Mouse (Mus musculus) liver, embryonic 15.5 days (tissue): Measurements from ENCODE around the gene Catsperd. TPM values are rescaled to one million over a fixed set of nuclear protein-coding genes. Genes with fewer than 3 reads are reported as not detected.

Experiments used
- ATAC-seq: fragments of 200-750 bp; cut with Nextera tagmentation; 2 replicates; pipeline ENCODE4 v1.8.0; 2017; ENCODE audit warnings: moderate number of reproducible peaks, mild to moderate bottlenecking, moderate library complexity; ENCODE audit not compliant: insufficient read depth
- H3K27ac ChIP-seq: fragments of 300-500 bp; sonication (generic); replicated peaks from 2 replicates; pipeline ENCODE4 v1.5.1; 2015; ENCODE audit warnings: mild to moderate bottlenecking, inconsistent platforms
- H3K27me3 ChIP-seq: fragments of 300-500 bp; sonication (generic); 2 replicates; pipeline ENCODE4 v1.6.1; 2015; ENCODE audit warnings: mild to moderate bottlenecking, inconsistent platforms
- H3K36me3 ChIP-seq: fragments of 300-500 bp; sonication (generic); replicated peaks from 2 replicates; pipeline ENCODE4 v1.6.1; 2015; ENCODE audit warnings: moderate library complexity, mild to moderate bottlenecking, inconsistent platforms
- H3K4me1 ChIP-seq: fragments of 300-500 bp; sonication (generic); replicated peaks from 2 replicates; pipeline ENCODE4 v1.6.1; 2015; ENCODE audit warnings: inconsistent platforms
- H3K4me2 ChIP-seq: fragments of 300-500 bp; sonication (generic); 2 replicates; pipeline ENCODE4 v1.6.1; 2015; ENCODE audit warnings: moderate library complexity, mild to moderate bottlenecking, inconsistent platforms
- H3K4me3 ChIP-seq: fragments of 300-500 bp; sonication (generic); replicated peaks from 2 replicates; pipeline ENCODE4 v1.5.1; 2015; ENCODE audit warnings: mild to moderate bottlenecking, inconsistent platforms
- H3K9ac ChIP-seq: fragments of 300-500 bp; sonication (generic); 2 replicates; pipeline ENCODE4 v1.6.1; 2015; ENCODE audit warnings: moderate library complexity, mild to moderate bottlenecking, inconsistent platforms
- H3K9me3 ChIP-seq: fragments of 300-500 bp; sonication (generic); replicated peaks from 2 replicates; pipeline ENCODE4 v1.6.1; 2016; ENCODE audit warnings: inconsistent platforms
- WGBS: fragments of 180-500 bp; shearing (Covaris S2); methylation state at CpG from one replicate; pipeline ENCODE4 v1.1.7; 2015; ENCODE audit warnings: mixed read lengths; ENCODE audit not compliant: insufficient replicate concordance; 5-methylcytosine and 5-hydroxymethylcytosine counted together
- polyA plus RNA-seq: library from polyadenylated mRNA; unstranded; fragments of >200 nt; fragmentation: Nextera tagmentation; extraction: Ambion mirVana; gene quantifications from 2 replicates; pipeline ENCODE4 v1.2.1, GENCODE M21; 2015

The Catsperd gene
- polyA plus RNA-seq, result 0.30 and 0.44 TPM in 2 replicates

DNA sequence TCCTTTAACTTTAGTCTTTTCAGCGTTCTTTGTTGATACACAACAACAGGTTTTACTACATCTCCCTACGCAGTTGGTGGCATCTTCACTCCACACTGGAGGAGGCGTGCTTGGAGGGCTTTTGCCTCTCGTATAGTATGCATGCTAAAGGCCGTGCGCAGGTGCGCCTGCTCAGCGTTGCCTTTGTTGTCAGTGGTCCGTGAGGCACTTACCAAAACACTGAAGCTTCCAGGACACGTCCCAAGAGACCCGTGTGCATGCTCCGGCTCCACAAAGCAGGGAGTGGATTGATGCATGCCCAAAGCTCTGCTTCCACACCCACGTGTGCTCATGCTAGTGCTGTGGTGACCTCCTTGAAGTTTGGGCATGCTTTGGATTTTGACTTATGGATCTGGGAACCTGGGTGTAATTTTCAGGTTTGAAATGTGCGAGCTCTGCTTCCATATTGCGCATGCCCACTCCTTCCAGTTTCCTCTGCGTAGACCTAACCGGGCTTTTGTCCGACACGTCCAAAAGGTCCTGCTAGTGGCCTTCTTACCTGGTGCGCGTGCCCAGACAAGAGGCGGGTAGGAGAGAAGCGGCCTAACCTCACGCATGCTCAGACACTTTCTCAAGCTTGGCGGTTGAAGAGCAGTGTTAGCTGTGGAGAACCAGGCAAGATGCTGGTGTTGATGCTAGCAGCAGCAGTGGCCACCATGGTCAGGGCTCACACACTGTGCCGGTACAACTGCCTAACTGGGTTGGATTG lies at the start of gene Catsperd:
Catsperd (plus strand) TSS at position 614 of the 748 bp plus-strand sequence.
- Histone ChIP-seq H3K27me3 (peaks cover 11% of the 10 kb centered on the region), H3K9me3 (no peaks in the 10 kb centered on the region), H3K36me3 (peaks cover 25% of the 10 kb centered on the region), H3K27ac (peak within 1 kb of the TSS; percentile 65), H3K4me1 (peaks cover 33% of the 10 kb centered on the region), H3K4me2 (peak within 1 kb of the TSS; percentile 86), H3K4me3 (peak within 1 kb of the TSS; percentile 82), H3K9ac (peak within 1 kb of the TSS; percentile 21; the same call in 1 of the 2 replicates)
- WGBS, result 12% methylated on average over 26 of the region's 26 CpGs
- ATAC-seq, result peak; percentile 15

DNA sequence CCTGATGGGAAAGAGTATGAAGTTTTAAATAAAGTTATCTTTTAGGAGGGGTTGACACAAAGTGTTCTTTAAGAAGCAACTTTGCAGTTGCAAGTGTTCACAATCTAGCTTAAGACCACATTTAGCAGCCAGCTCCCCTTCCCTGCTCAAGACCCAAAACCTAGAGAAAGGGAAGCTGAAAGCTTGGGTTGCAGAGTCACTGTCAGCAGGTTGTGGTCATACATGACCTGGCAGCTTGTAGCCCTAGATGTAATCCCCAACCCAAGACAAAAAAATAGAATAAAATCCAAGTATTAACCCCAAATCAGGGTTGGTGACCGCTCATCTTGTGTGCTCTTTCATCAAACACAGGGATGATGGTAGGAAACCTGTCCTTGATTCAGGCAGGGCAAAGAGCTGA lies 44.9 kb upstream of the Catsperd start:
- Histone ChIP-seq H3K9me3 (no peaks in the 10 kb centered on the region), H3K27ac (peak overlapping the region; percentile 99), H3K36me3 (peaks cover 71% of the 10 kb centered on the region), H3K4me1 (peaks cover 58% of the 10 kb centered on the region), H3K4me3 (peak overlapping the region; percentile 95), H3K4me2 (peak overlapping the region; percentile 88), H3K27me3 (no peaks in the 10 kb centered on the region), H3K9ac (peak overlapping the region; percentile 93)
- no peak for ATAC-seq
- 65% methylated on average over 1 of the region's 1 CpGs for WGBS

DNA sequence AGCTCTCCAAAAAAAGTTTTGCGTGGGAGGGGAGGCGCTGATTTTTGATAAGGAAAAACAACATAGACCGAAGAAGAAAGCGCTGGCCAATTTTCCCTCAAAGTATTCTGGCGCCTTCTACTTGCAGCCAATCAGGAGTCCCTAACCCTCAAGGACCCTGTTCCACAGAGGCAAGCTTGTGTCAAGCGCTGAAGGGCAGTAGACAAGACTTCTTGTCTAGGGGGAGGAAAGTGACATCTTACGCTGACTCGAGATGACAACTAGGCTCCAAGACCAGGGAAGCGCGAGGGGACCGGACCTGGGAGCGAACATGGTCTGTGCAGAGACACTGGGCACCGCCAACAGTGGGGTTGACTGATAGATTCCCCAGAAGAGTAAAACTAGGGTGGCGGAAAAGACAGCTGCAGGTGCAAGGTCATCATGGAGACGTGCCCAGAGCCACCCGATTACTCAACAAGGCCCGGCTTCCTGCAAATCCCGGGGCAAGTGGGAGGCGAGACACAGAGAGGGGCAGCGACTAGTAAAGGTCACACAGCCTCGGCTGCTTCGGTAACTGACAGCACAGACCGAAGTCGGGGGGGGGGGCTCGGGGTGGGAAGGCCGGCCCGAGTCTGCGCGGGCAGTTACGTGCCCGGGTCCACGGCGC lies 44.2 kb upstream of the Catsperd start:
- Histone ChIP-seq H3K9me3 (no peaks in the 10 kb centered on the region), H3K9ac (peak overlapping the region; percentile 93), H3K27me3 (no peaks in the 10 kb centered on the region), H3K27ac (peak overlapping the region; percentile 99), H3K36me3 (peaks cover 71% of the 10 kb centered on the region), H3K4me2 (peak overlapping the region; percentile 88), H3K4me3 (peak overlapping the region; percentile 95), H3K4me1 (peaks cover 62% of the 10 kb centered on the region)
- WGBS, result under 1% methylated on average over 32 of the region's 33 CpGs
- peak; percentile 0; the same call in 1 of the 2 replicates for ATAC-seq

DNA sequence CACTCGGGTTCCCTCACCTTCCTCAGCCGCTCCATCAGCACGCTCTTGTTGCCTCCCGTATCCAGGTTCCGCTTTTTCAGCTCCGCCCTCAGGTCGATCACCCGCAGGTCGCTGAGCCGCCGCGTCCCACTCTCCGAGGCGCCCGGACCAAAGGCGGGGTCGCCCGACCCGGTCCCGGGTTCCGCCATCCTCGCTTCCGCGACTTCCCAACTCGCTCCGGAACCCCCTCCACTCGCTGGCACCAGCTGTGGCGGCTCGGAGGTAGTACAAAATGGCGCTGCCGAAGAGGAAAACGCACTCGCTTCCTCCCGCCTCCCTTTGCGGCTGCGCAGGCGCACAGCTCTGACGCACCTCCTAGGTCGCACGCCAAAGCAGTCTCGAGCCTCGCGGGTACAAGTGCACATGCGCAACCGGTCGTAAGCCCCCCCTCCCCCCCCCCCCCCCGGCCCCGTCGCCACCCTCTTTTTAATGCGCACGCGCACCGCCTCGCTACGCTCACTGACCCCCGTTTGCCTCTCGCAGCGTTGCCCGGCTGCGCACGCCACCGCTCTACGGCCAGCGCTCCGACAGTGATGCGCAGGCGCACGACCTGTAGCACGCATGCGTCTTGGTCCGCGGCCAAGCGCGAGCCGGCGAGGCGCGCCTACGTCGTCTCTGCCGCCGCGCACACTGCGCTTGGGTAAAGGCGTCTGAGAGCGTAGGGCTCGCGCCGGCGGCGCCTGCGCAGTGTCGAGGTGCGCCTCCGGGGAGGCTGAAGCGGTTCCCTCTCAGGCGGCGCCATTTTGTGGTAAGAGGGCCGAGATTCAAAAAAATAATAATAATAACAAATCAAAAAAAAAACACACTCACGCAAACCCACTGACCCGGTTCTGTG lies 43.4 kb upstream of the Catsperd start, which contains the start of the genes Safb2 and Safb:
Safb2 (minus strand) TSS at position 329 of the 874 bp plus-strand sequence.
Safb (plus strand) TSS at position 569 of the 874 bp plus-strand sequence.
- peaks cover 71% of the 10 kb centered on the region for H3K36me3 ChIP-seq
- peak within 1 kb of the TSS; percentile 95 for H3K4me3 ChIP-seq
- no peaks in the 10 kb centered on the region for H3K9me3 ChIP-seq
- peak within 1 kb of the TSS; percentile 99 for H3K27ac ChIP-seq
- peak; percentile 93 for ATAC-seq
- peak within 1 kb of the TSS; percentile 88 for H3K4me2 ChIP-seq
- H3K4me1 ChIP-seq, result peaks cover 62% of the 10 kb centered on the region
- under 1% methylated on average over 98 of the region's 101 CpGs for WGBS
- peak within 1 kb of the TSS; percentile 93 for H3K9ac ChIP-seq
- no peaks in the 10 kb centered on the region for H3K27me3 ChIP-seq

GRCm38 (mm10) chr17:56585171-56585821 lies 42.6 kb upstream of the Catsperd start:
- Histone ChIP-seq H3K4me3 (peak overlapping the region; percentile 95), H3K4me2 (peak overlapping the region; percentile 88), H3K27me3 (no peaks in the 10 kb centered on the region), H3K36me3 (peaks cover 71% of the 10 kb centered on the region), H3K9ac (peak overlapping the region; percentile 90), H3K4me1 (peaks cover 62% of the 10 kb centered on the region), H3K9me3 (no peaks in the 10 kb centered on the region), H3K27ac (peak overlapping the region; percentile 99)
- under 1% methylated on average over 61 of the region's 61 CpGs for WGBS
- peak; percentile 10; the same call in 1 of the 2 replicates for ATAC-seq

DNA sequence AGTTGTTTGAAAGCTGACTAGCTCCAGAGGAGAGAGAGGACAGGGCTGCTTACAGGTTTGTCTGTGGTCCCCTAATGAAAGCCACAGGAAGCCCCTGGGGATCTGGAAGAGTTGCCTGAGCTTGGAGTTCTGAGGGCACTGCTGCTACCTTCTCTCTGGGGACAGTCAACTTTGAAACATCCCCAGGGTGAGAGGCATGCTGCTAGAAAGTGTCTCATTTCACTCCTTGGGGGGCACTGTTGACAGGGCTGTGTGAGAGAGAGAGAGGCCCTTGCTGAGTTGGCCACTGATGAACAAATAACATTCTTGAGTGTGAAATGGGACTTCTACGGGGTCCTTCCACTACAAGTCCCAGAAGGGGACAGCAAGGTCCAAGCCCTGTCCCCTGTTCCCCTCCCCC lies 40.2 kb upstream of the Catsperd start:
- H3K4me1 ChIP-seq, result peaks cover 51% of the 10 kb centered on the region
- no peak overlapping the region for H3K4me3 ChIP-seq
- no peak for ATAC-seq
- peaks cover 71% of the 10 kb centered on the region for H3K36me3 ChIP-seq
- H3K27ac ChIP-seq, result no peak overlapping the region
- 97% methylated on average over 1 of the region's 1 CpGs for WGBS
- H3K9me3 ChIP-seq, result no peaks in the 10 kb centered on the region
- peak overlapping the region; percentile 12; the same call in 1 of the 2 replicates for H3K9ac ChIP-seq
- no peaks in the 10 kb centered on the region for H3K27me3 ChIP-seq
- H3K4me2 ChIP-seq, result peak overlapping the region; percentile 88

DNA sequence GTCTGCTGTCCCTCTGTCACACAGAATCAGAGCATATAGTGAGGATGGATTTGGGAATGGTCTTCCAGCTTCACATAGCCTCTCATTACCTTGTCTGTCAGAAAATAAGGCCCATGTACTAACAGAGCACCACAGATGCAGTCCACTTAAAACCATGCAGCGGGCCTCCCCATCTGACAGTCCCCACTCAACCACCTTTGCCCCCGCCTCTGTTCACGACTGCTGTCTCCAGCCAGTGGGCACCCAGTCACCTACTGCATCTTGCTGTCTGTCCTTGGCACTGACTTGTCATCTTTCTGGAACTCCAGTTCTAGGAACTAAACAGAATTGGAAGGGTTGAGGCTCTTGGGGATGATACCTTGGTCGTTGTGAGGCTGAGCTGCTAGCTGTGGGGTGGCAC lies 39.0 kb upstream of the Catsperd start:
- H3K4me1 ChIP-seq, result peaks cover 43% of the 10 kb centered on the region
- 92% methylated on average over 4 of the region's 4 CpGs for WGBS

DNA sequence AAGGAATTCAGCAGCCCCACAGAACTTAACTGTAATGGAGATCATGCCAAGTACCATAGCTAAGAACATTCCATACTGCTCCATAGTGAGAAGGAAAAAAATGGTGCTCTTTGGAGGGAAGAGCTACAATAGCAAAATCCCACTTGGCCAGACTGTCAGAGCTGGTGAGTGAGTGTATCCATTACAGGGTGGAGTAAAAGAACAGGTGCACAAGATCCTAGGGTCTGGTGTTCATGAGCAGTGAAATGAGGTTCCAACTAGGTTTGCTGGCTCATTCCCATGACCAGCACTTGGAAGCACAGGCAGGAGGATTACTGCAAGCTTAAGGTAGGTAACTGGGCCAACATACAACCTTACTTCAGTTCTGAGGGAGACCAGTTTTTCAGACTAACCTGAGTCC lies 35.4 kb upstream of the Catsperd start:
- H3K4me1 ChIP-seq, result peaks cover 23% of the 10 kb centered on the region
- H3K9me3 ChIP-seq, result no peaks in the 10 kb centered on the region
- H3K27ac ChIP-seq, result no peak overlapping the region
- no peak for ATAC-seq
- H3K36me3 ChIP-seq, result peaks cover 100% of the 10 kb centered on the region
- H3K27me3 ChIP-seq, result no peaks in the 10 kb centered on the region
- H3K4me2 ChIP-seq, result no peak overlapping the region
- H3K9ac ChIP-seq, result no peak overlapping the region
- no peak overlapping the region for H3K4me3 ChIP-seq

More for the DNA sequence above, 39.0 kb upstream of the Catsperd start:
- Histone ChIP-seq H3K36me3 (peaks cover 78% of the 10 kb centered on the region), H3K9me3 (no peaks in the 10 kb centered on the region), H3K27ac (no peak overlapping the region), H3K4me2 (no peak overlapping the region), H3K4me3 (no peak overlapping the region), H3K9ac (no peak overlapping the region), H3K27me3 (no peaks in the 10 kb centered on the region)
- no peak for ATAC-seq

DNA sequence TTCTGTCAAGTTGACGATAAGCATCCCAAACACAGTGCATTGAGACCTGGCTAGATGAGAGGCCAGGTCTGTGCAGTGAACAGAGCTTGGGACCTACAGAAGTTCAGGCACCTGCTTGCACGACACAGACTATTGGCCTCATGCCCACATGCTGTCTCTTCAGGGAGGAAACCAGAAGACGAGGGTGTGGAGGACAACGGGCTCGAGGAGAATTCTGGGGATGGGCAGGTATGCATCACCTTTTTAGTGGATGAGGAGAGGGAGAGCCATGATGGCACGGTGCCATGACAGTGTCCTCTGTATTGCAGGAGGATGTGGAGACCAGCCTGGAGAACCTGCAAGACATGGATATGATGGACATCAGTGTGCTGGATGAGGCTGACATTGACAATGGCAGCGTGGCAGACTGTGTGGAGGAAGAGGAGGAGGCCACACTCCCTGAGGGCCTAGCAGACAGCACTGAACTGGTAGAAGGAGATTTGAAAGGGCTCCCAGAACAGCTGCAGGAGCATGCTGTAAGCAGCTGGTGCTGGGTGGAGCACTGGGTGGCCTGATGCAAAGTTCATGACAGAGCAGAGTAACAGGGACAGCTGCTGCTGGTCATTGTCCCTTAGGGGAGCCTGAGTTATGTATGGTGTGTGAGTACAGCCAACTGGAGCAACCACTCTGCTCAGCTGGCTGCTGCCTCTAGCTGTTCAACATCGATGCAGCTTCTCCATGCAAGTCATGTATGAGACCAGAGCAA lies 34.2 kb upstream of the Catsperd start:
- H3K36me3 ChIP-seq, result peaks cover 97% of the 10 kb centered on the region

More for the DNA sequence above, 34.2 kb upstream of the Catsperd start:
- peaks cover 14% of the 10 kb centered on the region; the same call in 1 of the 2 replicates for H3K4me1 ChIP-seq
- H3K9ac ChIP-seq, result no peak overlapping the region
- no peaks in the 10 kb centered on the region for H3K27me3 ChIP-seq
- 87% methylated on average over 8 of the region's 8 CpGs for WGBS
- no peak overlapping the region for H3K4me2 ChIP-seq
- H3K27ac ChIP-seq, result no peak overlapping the region
- no peaks in the 10 kb centered on the region for H3K9me3 ChIP-seq
- ATAC-seq, result no peak
- H3K4me3 ChIP-seq, result no peak overlapping the region
